Mouse (Mus musculus) CH12.LX (cell line): ENCODE data around the gene Gm128. TPM values are rescaled to one million over a fixed set of nuclear protein-coding genes. Genes with fewer than 3 reads are reported as not detected.

Experiments used
- DNase-seq: peaks from one replicate; pipeline ENCODE4 v3.0.0-alpha.2; 2013; ENCODE audit errors: extremely low read depth
- H3K27ac ChIP-seq: 2 replicates; pipeline ENCODE4 v1.5.1; 2012; ENCODE audit warnings: low read depth, mild to moderate bottlenecking, control low read depth, moderate library complexity; ENCODE audit not compliant: insufficient read depth
- H3K27me3 ChIP-seq: replicated peaks from 2 replicates; pipeline ENCODE3; 2012; ENCODE audit warnings: inconsistent platforms
- H3K36me3 ChIP-seq, 2 experiments: replicated peaks in 1 of 2; 2 replicates each; pipeline versions ENCODE3 to v1.6.1; 2012; ENCODE audit warnings: inconsistent platforms in 1 of 2, low read length in 1 of 2, mild to moderate bottlenecking in 1 of 2, mixed read lengths in 1 of 2, moderate library complexity in 1 of 2; ENCODE audit not compliant: control insufficient read depth in 1 of 2, insufficient read depth in 1 of 2
- H3K4me1 ChIP-seq, 2 experiments: 2 replicates each; pipeline ENCODE4 v1.6.1; 2012; ENCODE audit warnings: inconsistent platforms in 1 of 2, moderate library complexity in 1 of 2; ENCODE audit not compliant: insufficient read depth in 2 of 2, control insufficient read depth in 1 of 2
- H3K4me2 ChIP-seq: 2 replicates; pipeline ENCODE4 v1.6.1; 2012; ENCODE audit warnings: low read depth, mild to moderate bottlenecking, control low read depth; ENCODE audit not compliant: poor library complexity, insufficient read depth, severe bottlenecking
- H3K4me3 ChIP-seq, 3 experiments: fragments of 150-350 bp in 1 of 3; sonication (generic) in 1 of 3; replicated peaks in 1 of 3; 2 replicates each; pipeline versions ENCODE3 to v1.5.1; 2011 to 2012; ENCODE audit warnings: low read depth in 2 of 3, low read length in 2 of 3, mild to moderate bottlenecking in 2 of 3, moderate library complexity in 2 of 3, control low read depth in 1 of 3, improper control_type of control experiment in 1 of 3, inconsistent platforms in 1 of 3, mixed read lengths in 1 of 3; ENCODE audit not compliant: poor library complexity in 1 of 3
- H3K79me2 ChIP-seq: replicated peaks from 2 replicates; pipeline ENCODE4 v1.6.1; 2012; ENCODE audit warnings: mild to moderate bottlenecking, moderate library complexity; ENCODE audit not compliant: control insufficient read depth, poor library complexity, insufficient read depth, severe bottlenecking; ENCODE audit errors: extremely low read depth
- H3K9ac ChIP-seq: 2 replicates; pipeline ENCODE4 v1.6.1; 2012; ENCODE audit warnings: low read depth, mild to moderate bottlenecking, control low read depth, moderate library complexity; ENCODE audit not compliant: insufficient read depth
- H3K9me3 ChIP-seq: replicated peaks from 2 replicates; pipeline ENCODE3; 2012; ENCODE audit warnings: low read length, inconsistent platforms, mixed read lengths
- BHLHE40 ChIP-seq: IDR thresholded peaks from 2 replicates; pipeline ENCODE4 v1.6.1; 2011; ENCODE audit warnings: mild to moderate bottlenecking, low read depth, low read length, improper control_type of control experiment
- CHD1 ChIP-seq: IDR thresholded peaks from 2 replicates; pipeline ENCODE4 v1.6.1; 2012; ENCODE audit warnings: low read depth, low read length, improper control_type of control experiment, inconsistent platforms
- CHD2 ChIP-seq: IDR thresholded peaks from 2 replicates; pipeline ENCODE4 v1.6.1; 2011; ENCODE audit warnings: low read length, improper control_type of control experiment
- E2F4 ChIP-seq: IDR thresholded peaks from 2 replicates; pipeline ENCODE4 v1.6.1; 2011; ENCODE audit warnings: low read depth, low read length, improper control_type of control experiment; ENCODE audit not compliant: insufficient replicate concordance
- ELF1 ChIP-seq: IDR thresholded peaks from 2 replicates; pipeline ENCODE4 v1.6.1; 2014; ENCODE audit warnings: low read depth, mild to moderate bottlenecking, inconsistent platforms, low read length, improper control_type of control experiment
- EP300 ChIP-seq: IDR thresholded peaks from 2 replicates; pipeline ENCODE4 v1.6.1; 2011; ENCODE audit warnings: low read length, improper control_type of control experiment
- ETS1 ChIP-seq: conservative IDR thresholded peaks from 2 replicates; pipeline ENCODE4 v1.6.1; 2012; ENCODE audit warnings: low read depth, mild to moderate bottlenecking, inconsistent platforms, low read length, improper control_type of control experiment, moderate library complexity
- GABPA ChIP-seq: IDR thresholded peaks from 2 replicates; pipeline ENCODE4 v1.6.1; 2012; ENCODE audit warnings: low read depth, low read length, improper control_type of control experiment, inconsistent platforms; ENCODE audit not compliant: insufficient replicate concordance
- HCFC1 ChIP-seq: IDR thresholded peaks from 2 replicates; pipeline ENCODE4 v1.6.1; 2012; ENCODE audit warnings: low read depth, mild to moderate bottlenecking, inconsistent platforms, low read length, improper control_type of control experiment
- IRF4 ChIP-seq: IDR thresholded peaks from 2 replicates; pipeline ENCODE4 v1.6.1; 2014; ENCODE audit warnings: low read depth, mild to moderate bottlenecking, inconsistent platforms, low read length, improper control_type of control experiment
- JUN ChIP-seq: IDR thresholded peaks from 2 replicates; pipeline ENCODE4 v1.6.1; 2011; ENCODE audit warnings: low read depth, mild to moderate bottlenecking, low read length, improper control_type of control experiment, moderate library complexity; ENCODE audit not compliant: insufficient read depth
- JUND ChIP-seq: conservative IDR thresholded peaks from 2 replicates; pipeline ENCODE4 v1.6.1; 2011; ENCODE audit warnings: low read depth, low read length, improper control_type of control experiment
- MAFK ChIP-seq: IDR thresholded peaks from 2 replicates; pipeline ENCODE4 v1.6.1; 2011; ENCODE audit warnings: low read length, improper control_type of control experiment; ENCODE audit not compliant: insufficient replicate concordance
- MAZ ChIP-seq: IDR thresholded peaks from 2 replicates; pipeline ENCODE4 v1.6.1; 2012; ENCODE audit warnings: low read depth, mild to moderate bottlenecking, inconsistent platforms, low read length, improper control_type of control experiment, moderate library complexity
- MEF2A ChIP-seq: IDR thresholded peaks from 2 replicates; pipeline ENCODE4 v1.6.1; 2014; ENCODE audit warnings: low read depth, mild to moderate bottlenecking, inconsistent platforms, low read length, improper control_type of control experiment, borderline replicate concordance
- MXI1 ChIP-seq: IDR thresholded peaks from 2 replicates; pipeline ENCODE4 v1.6.1; 2011; ENCODE audit warnings: mild to moderate bottlenecking, low read depth, low read length, improper control_type of control experiment
- MYC ChIP-seq: IDR thresholded peaks from 2 replicates; pipeline ENCODE4 v1.6.1; 2011; ENCODE audit warnings: low read depth, mild to moderate bottlenecking, improper control_type of control experiment, low read length
- NELFE ChIP-seq: IDR thresholded peaks from 2 replicates; pipeline ENCODE4 v1.6.1; 2011; ENCODE audit warnings: low read depth, low read length, improper control_type of control experiment
- NRF1 ChIP-seq: IDR thresholded peaks from 2 replicates; pipeline ENCODE4 v1.6.1; 2014; ENCODE audit warnings: low read depth, mild to moderate bottlenecking, inconsistent platforms, low read length, improper control_type of control experiment, moderate library complexity
- PAX5 ChIP-seq: IDR thresholded peaks from 2 replicates; pipeline ENCODE4 v1.6.1; 2012; ENCODE audit warnings: low read length, inconsistent platforms, mixed read lengths
- POLR2A ChIP-seq: IDR thresholded peaks from 2 replicates; pipeline ENCODE4 v1.6.1; 2011; ENCODE audit warnings: low read depth, mild to moderate bottlenecking, improper control_type of control experiment, low read length
- RAD21 ChIP-seq: IDR thresholded peaks from 2 replicates; pipeline ENCODE4 v1.6.1; 2011; ENCODE audit warnings: low read depth, mild to moderate bottlenecking, low read length, improper control_type of control experiment, moderate library complexity
- RCOR1 ChIP-seq: conservative IDR thresholded peaks from 2 replicates; pipeline ENCODE4 v1.6.1; 2012; ENCODE audit warnings: low read depth, mild to moderate bottlenecking, inconsistent platforms, low read length, improper control_type of control experiment
- SIN3A ChIP-seq: IDR thresholded peaks from 2 replicates; pipeline ENCODE4 v1.6.1; 2012; ENCODE audit warnings: low read length, improper control_type of control experiment, inconsistent platforms
- SMC3 ChIP-seq: IDR thresholded peaks from 2 replicates; pipeline ENCODE4 v1.6.1; 2011; ENCODE audit warnings: low read depth, low read length, improper control_type of control experiment
- TBP ChIP-seq: conservative IDR thresholded peaks from 2 replicates; pipeline ENCODE4 v1.6.1; 2011; ENCODE audit warnings: low read depth, low read length, improper control_type of control experiment
- TCF12 ChIP-seq: IDR thresholded peaks from 2 replicates; pipeline ENCODE4 v1.6.1; 2014; ENCODE audit warnings: low read depth, mild to moderate bottlenecking, inconsistent platforms, low read length, improper control_type of control experiment
- UBTF ChIP-seq: IDR thresholded peaks from 2 replicates; pipeline ENCODE4 v1.6.1; 2012; ENCODE audit warnings: low read depth, mild to moderate bottlenecking, inconsistent platforms, low read length, improper control_type of control experiment, moderate library complexity
- USF1 ChIP-seq: IDR thresholded peaks from 2 replicates; pipeline ENCODE4 v1.6.1; 2014; ENCODE audit warnings: low read depth, mild to moderate bottlenecking, inconsistent platforms, low read length, improper control_type of control experiment
- USF2 ChIP-seq: conservative IDR thresholded peaks from 2 replicates; pipeline ENCODE4 v1.6.1; 2011; ENCODE audit warnings: low read depth, low read length, improper control_type of control experiment
- ZC3H11A ChIP-seq: IDR thresholded peaks from 2 replicates; pipeline ENCODE4 v1.6.1; 2012; ENCODE audit warnings: low read depth, mild to moderate bottlenecking, inconsistent platforms, low read length, improper control_type of control experiment
- ZKSCAN1 ChIP-seq: IDR thresholded peaks from 2 replicates; pipeline ENCODE4 v1.6.1; 2012; ENCODE audit warnings: low read depth, inconsistent platforms, low read length, improper control_type of control experiment, borderline replicate concordance
- ZMIZ1 ChIP-seq: IDR thresholded peaks from 2 replicates; pipeline ENCODE4 v1.6.1; 2012; ENCODE audit warnings: low read depth, mild to moderate bottlenecking, inconsistent platforms, low read length, improper control_type of control experiment
- dilution Hi-C: fragments of 300-500 bp; cut with MboI; formaldehyde crosslinking; loops from 2 replicates; pipeline ENCODE4 v1.14.3; 2020; ENCODE audit warnings: low sequenced_read_pairs; ENCODE audit not compliant: extremely low pct_unique_long_range_greater_than_20kb, extremely low pct_ligation_motif_present
- in situ Hi-C: fragments of 300-500 bp; cut with MboI; formaldehyde crosslinking; loops from 3 replicates; pipeline ENCODE4 v1.14.3; 2019; ENCODE audit warnings: low sequenced_read_pairs, low pct_ligation_motif_present, low pct_unique_long_range_greater_than_20kb, mixed read lengths
- polyA plus RNA-seq: library from polyadenylated mRNA; unstranded; fragments of >175 nt; gene quantifications from 2 replicates; pipeline ENCODE4 v1.2.1, GENCODE M21; 2012; ENCODE audit warnings: low read depth; ENCODE audit not compliant: insufficient read length
- total RNA-seq, 2 experiments: library from RNA; depleted of rRNA; stranded (reverse); fragments of 300-350 nt in 1 of 2; fragments of >200 nt in 1 of 2; gene quantifications; 2 replicates each; pipeline ENCODE4 v1.2.3; 2012 to 2014

The Gm128 gene
- total and polyA plus RNA-seq, 3 experiments = not detected

- no peaks in the 10 kb centered on the region for H3K9me3 ChIP-seq
- H3K27me3 ChIP-seq = no peaks in the 10 kb centered on the region
- H3K36me3 ChIP-seq = peaks cover 43 to 57% of the 10 kb centered on the region in 2 experiments
- H3K9ac ChIP-seq = peak overlapping the region; percentile 95
- in situ Hi-C loops = no loop called here
- peaks cover 41% of the 10 kb centered on the region for H3K79me2 ChIP-seq
- peaks cover 18 to 46% of the 10 kb centered on the region in 2 experiments for H3K4me1 ChIP-seq
- DNase-seq = peak; percentile 80
- H3K4me2 ChIP-seq = peak overlapping the region; percentile 79
- dilution Hi-C loops = no loop called here
- peak overlapping the region; percentile 97 for H3K27ac ChIP-seq
- H3K4me3 ChIP-seq = peak overlapping the region in 2 of 3 experiments; percentile 45 to 76
- TF ChIP-seq MAFK (peak; percentile 80; the same call in 1 of the 2 replicates), TBP (no peak), SIN3A (peak; percentile 8; the same call in 1 of the 2 replicates), IRF4 (peak; percentile 99), USF1 (no peak), RCOR1 (no peak), TCF12 (peak; percentile 56; the same call in 1 of the 2 replicates), BHLHE40 (peak; percentile 75), UBTF (no peak), JUN (peak; percentile 92), ZMIZ1 (no peak), PAX5 (no peak), ZKSCAN1 (no peak), NRF1 (no peak), ETS1 (peak; percentile 65), HCFC1 (no peak), JUND (peak; percentile 95), ZC3H11A (no peak), MAZ (peak; percentile 71; the same call in 1 of the 2 replicates), ELF1 (no peak), MYC (0 out of 2 replicates have a peak, but pooled peaks have one; percentile 45), USF2 (no peak), E2F4 (no peak), POLR2A (peak; percentile 45; the same call in 1 of the 2 replicates), RAD21 (no peak), CHD1 (no peak), EP300 (peak; percentile 93), SMC3 (no peak), MXI1 (0 out of 2 replicates have a peak, but pooled peaks have one; percentile 9), NELFE (no peak), MEF2A (peak; percentile 71; the same call in 1 of the 2 replicates), GABPA (no peak), CHD2 (peak; percentile 68)
Observed at GRCm38 (mm10) chr3:95232771-95233170, 8.6 kb downstream of the Gm128 start.
